Mouse (Mus musculus): Measurements from ENCODE around the gene Atp8a2. TPM values are rescaled to one million over a fixed set of nuclear protein-coding genes. Genes with fewer than 3 reads are reported as not detected.

Atp8a2 gene
- polyA plus RNA-seq, 1 experiment from 2014 or later, result 7.4 TPM

DNA sequence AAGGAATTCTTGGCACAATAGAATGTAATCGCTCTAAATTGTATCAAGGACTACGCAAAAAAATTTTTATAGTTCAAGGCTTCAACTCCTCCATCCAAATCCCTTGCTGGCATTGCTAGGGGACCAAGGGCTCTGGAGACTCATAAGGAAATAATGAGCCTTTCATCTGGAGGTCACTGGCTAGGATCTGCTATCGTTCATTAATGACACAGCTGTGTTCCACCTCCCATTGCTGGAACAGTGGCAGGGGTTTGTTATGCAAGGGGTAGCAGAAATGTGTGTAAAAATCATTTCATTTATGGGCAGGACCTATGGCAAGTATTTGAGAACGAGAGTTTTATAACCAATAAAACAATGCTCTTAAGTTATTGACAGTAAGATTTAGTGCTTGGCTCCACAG is 387.2 kb downstream of the Atp8a2 start:
- Histone ChIP-seq H3K36me3 (ENCODE audit: control insufficient read depth, insufficient read depth, low read length) (no peaks in the 10 kb centered on the region), H3K9ac (ENCODE audit: low read length) (no peak overlapping the region), H3K9me3 (ENCODE audit: control insufficient read depth, low read length) (no peaks in the 10 kb centered on the region), H3K4me1 (ENCODE audit: control insufficient read depth, insufficient read depth, low read length) (no peaks in the 10 kb centered on the region), H3K4me3 (ENCODE audit: low read depth, low read length) (no peak overlapping the region), H3K27me3 (ENCODE audit: control insufficient read depth, insufficient read depth, low read length) (no peaks in the 10 kb centered on the region), H3K4me2 (no peak overlapping the region), H3K27ac (ENCODE audit: low read depth, low read length) (no peak overlapping the region)
- DNase-seq (ENCODE audit: low spot score, missing footprints) (no peak), ATAC-seq (ENCODE audit: low FRiP score) (no peak)
- WGBS, result 79% methylated on average over 4 of the region's 4 CpGs

DNA sequence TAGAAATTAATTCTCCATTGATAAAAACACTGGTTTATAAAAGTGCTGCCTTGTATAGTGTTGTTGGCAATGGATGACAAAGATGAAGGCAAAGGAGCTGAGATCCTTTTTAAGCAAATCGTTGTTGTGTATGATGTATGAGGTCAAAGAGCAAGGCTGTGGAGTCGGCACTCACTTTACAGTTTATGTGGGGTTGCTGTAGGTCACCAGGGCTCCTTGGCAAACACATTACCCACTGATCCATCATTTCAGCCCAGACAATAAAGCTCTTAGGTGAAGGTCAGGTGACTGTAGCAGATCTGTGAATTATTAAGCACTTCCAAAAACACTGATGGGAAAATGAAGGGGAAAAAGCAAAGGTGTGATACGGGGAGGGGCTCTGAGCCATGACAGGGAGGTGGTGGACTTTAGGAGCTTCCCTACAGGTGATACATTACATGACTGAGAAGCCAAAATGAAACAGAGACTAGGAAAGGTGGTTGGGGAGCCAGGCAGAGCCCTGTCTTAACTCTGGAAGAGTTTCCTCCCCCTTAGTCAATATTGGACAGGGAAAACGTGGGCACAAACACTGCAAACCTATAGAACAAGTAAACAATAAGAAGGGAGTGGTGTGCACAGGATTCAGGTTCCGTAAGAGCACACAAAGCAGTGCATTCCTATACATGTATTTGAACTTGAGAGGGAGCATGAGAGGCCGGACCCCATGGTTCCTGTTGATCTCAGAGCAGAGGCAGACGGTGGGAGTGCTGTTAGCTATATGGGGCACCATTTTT is 389.3 kb downstream of the Atp8a2 start:
- Histone ChIP-seq H3K4me2 (no peak overlapping the region), H3K4me3 (ENCODE audit: low read depth, low read length) (no peak overlapping the region), H3K36me3 (ENCODE audit: control insufficient read depth, insufficient read depth, low read length) (no peaks in the 10 kb centered on the region), H3K9me3 (ENCODE audit: control insufficient read depth, low read length) (no peaks in the 10 kb centered on the region; the same call in 1 of the 2 replicates), H3K27me3 (ENCODE audit: control insufficient read depth, insufficient read depth, low read length) (no peaks in the 10 kb centered on the region), H3K9ac (ENCODE audit: low read length) (no peak overlapping the region), H3K4me1 (ENCODE audit: control insufficient read depth, insufficient read depth, low read length) (no peaks in the 10 kb centered on the region), H3K27ac (ENCODE audit: low read depth, low read length) (no peak overlapping the region)
- ATAC-seq (ENCODE audit: low FRiP score) (no peak), DNase-seq (ENCODE audit: low spot score, missing footprints) (no peak)
- WGBS, result 81% methylated on average over 7 of the region's 7 CpGs

DNA sequence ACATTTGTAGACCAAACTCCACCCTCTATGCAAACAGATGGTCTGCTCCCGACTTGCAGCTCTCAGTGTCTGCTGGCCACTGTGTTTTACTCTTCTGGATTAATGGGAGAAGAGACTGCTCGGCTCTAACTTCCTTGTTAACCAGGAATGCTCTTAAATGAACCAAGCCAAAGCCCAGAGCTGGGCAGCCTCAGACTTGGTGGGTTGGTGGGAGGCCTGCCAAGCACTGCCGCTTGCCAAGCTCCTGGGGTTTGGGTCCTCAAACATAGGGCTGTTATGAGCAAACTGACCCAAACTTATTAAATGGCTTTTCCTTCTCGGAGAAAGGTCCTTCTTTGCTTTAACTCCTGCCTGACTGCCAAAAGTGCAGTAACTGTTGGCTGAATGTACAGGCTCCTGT is 390.1 kb downstream of the Atp8a2 start:
- no peaks in the 10 kb centered on the region for H3K4me1 ChIP-seq (ENCODE audit: control insufficient read depth, insufficient read depth, low read length)
- H3K4me3 ChIP-seq (ENCODE audit: low read depth, low read length), result no peak overlapping the region
- no peak for ATAC-seq (ENCODE audit: low FRiP score)
- H3K27me3 ChIP-seq (ENCODE audit: control insufficient read depth, insufficient read depth, low read length), result no peaks in the 10 kb centered on the region
- no peaks in the 10 kb centered on the region for H3K36me3 ChIP-seq (ENCODE audit: control insufficient read depth, insufficient read depth, low read length)
- H3K4me2 ChIP-seq, result no peak overlapping the region
- WGBS, result 57% methylated on average over 4 of the region's 4 CpGs
- H3K9ac ChIP-seq (ENCODE audit: low read length), result no peak overlapping the region
- H3K9me3 ChIP-seq (ENCODE audit: control insufficient read depth, low read length), result no peaks in the 10 kb centered on the region; the same call in 1 of the 2 replicates
- no peak overlapping the region for H3K27ac ChIP-seq (ENCODE audit: low read depth, low read length)
- no peak for DNase-seq (ENCODE audit: low spot score, missing footprints)

DNA sequence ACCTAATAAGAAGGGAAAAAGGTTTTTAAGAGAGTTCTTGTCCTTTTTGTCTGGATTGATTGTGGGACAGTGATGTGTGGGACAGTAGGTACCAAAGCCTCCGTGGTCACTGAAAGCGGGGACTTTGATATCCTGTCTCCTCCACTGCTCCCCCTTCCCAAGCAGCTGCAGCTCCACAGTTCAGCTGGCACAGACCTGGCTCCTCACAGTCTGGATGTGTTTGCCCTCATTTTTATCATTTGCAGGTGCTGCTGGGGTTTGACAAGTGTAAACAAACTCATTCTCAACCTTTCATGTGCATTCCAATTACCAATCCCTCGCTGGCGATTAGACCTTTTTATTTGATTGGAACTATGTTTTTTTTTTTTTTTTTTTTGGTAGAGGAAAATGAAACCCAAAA is 390.8 kb downstream of the Atp8a2 start:
- DNase-seq (ENCODE audit: low spot score, missing footprints) (no peak), ATAC-seq (ENCODE audit: low FRiP score) (no peak)

DNA sequence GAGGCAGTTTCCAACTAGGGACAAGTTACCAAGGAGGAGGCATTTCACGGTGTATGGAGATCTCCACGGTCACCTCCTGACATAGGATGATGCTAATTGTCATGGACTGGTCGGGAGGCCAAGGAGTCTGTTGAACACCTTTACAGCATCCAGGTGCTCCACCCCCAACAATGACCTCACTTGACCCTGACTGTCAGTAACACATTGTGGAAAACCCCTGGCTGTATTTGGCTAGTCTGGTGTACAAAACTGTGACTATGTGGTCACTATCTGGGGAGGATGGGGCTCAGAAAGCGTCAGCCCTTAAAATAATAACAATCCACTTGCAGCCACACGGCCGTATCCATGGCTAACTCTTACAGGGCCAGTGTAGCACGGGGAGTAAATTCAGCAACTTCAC is 391.3 kb downstream of the Atp8a2 start:
- no peaks in the 10 kb centered on the region for H3K4me1 ChIP-seq (ENCODE audit: control insufficient read depth, insufficient read depth, low read length)
- no peak overlapping the region for H3K27ac ChIP-seq (ENCODE audit: low read depth, low read length)
- 71% methylated on average over 7 of the region's 7 CpGs for WGBS
- DNase-seq (ENCODE audit: low spot score, missing footprints) (no peak), ATAC-seq (ENCODE audit: low FRiP score) (no peak)
- no peaks in the 10 kb centered on the region; the same call in 1 of the 2 replicates for H3K9me3 ChIP-seq (ENCODE audit: control insufficient read depth, low read length)
- no peaks in the 10 kb centered on the region for H3K27me3 ChIP-seq (ENCODE audit: control insufficient read depth, insufficient read depth, low read length)
- H3K9ac ChIP-seq (ENCODE audit: low read length), result no peak overlapping the region
- no peak overlapping the region for H3K4me2 ChIP-seq
- H3K4me3 ChIP-seq (ENCODE audit: low read depth, low read length), result no peak overlapping the region
- H3K36me3 ChIP-seq (ENCODE audit: control insufficient read depth, insufficient read depth, low read length), result no peaks in the 10 kb centered on the region

More for the DNA sequence above, 390.8 kb downstream of the Atp8a2 start:
- Histone ChIP-seq H3K9ac (ENCODE audit: low read length) (no peak overlapping the region), H3K9me3 (ENCODE audit: control insufficient read depth, low read length) (no peaks in the 10 kb centered on the region; the same call in 1 of the 2 replicates), H3K27me3 (ENCODE audit: control insufficient read depth, insufficient read depth, low read length) (no peaks in the 10 kb centered on the region), H3K4me1 (ENCODE audit: control insufficient read depth, insufficient read depth, low read length) (no peaks in the 10 kb centered on the region), H3K4me2 (no peak overlapping the region), H3K4me3 (ENCODE audit: low read depth, low read length) (no peak overlapping the region), H3K36me3 (ENCODE audit: control insufficient read depth, insufficient read depth, low read length) (no peaks in the 10 kb centered on the region), H3K27ac (ENCODE audit: low read depth, low read length) (no peak overlapping the region)
- WGBS, result 72% methylated on average over 4 of the region's 4 CpGs

DNA sequence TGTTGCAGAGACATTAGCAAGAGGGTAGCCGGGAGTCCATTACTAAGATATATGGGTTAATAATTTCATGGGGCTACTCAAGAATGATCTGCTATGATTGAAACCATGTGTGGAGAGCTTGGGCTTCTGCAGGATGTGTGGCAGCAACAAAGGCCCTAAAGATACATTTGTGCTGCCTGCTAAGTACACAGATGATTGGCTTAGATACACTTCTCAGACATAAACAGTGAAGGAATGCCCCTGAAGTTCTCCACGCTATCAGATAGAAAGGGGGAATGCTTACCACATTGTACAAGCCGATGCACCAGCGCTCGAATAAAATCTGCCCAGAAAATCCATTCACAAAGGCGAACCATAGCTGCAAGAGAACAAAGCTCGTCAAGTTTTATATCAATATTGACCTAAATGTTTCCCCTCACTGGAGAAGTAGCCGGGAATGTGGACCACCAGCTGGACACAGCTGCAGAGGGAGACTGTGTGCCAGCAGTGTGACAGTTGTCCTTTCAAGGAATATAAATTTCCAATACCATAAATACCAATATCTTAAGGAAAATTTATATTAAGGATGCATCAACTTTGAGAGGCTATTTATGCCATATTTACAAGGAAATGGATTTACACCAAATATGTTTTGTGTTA is 394.9 kb downstream of the Atp8a2 start:
- no peak for ATAC-seq (ENCODE audit: low FRiP score)
- Histone ChIP-seq H3K36me3 (ENCODE audit: control insufficient read depth, insufficient read depth, low read length) (no peaks in the 10 kb centered on the region), H3K4me2 (no peak overlapping the region), H3K9me3 (ENCODE audit: control insufficient read depth, low read length) (no peaks in the 10 kb centered on the region; the same call in 1 of the 2 replicates), H3K4me1 (ENCODE audit: control insufficient read depth, insufficient read depth, low read length) (no peaks in the 10 kb centered on the region), H3K9ac (ENCODE audit: low read length) (no peak overlapping the region), H3K27me3 (ENCODE audit: control insufficient read depth, insufficient read depth, low read length) (no peaks in the 10 kb centered on the region), H3K27ac (ENCODE audit: low read depth, low read length) (no peak overlapping the region), H3K4me3 (ENCODE audit: low read depth, low read length) (no peak overlapping the region)
- no peak for DNase-seq (ENCODE audit: low spot score, missing footprints)
- WGBS, result 78% methylated on average over 8 of the region's 8 CpGs

DNA sequence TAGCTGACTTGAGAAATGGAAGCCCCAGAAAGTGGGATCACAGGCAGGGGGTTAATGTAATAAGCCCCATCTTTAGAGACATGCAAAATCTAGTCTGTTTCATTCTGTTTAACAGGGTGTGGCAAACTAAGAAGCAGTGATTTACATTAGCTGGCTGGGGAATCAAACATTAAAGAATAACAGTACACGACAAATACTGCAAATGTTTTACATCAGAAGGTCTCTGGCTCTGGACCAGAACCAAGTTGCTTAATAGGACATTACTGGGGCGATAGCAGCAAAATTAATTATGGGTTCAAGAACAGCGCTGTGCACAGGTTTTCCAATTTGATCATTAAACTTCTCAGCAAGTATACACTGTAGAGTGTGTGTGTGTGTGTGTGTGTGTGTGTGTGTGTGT is 397.5 kb downstream of the Atp8a2 start:
- WGBS, result 90% methylated on average over 3 of the region's 3 CpGs
- H3K27ac ChIP-seq (ENCODE audit: low read depth, low read length), result no peak overlapping the region
- H3K4me3 ChIP-seq (ENCODE audit: low read depth, low read length), result no peak overlapping the region
- no peaks in the 10 kb centered on the region; the same call in 1 of the 2 replicates for H3K9me3 ChIP-seq (ENCODE audit: control insufficient read depth, low read length)
- no peak overlapping the region for H3K9ac ChIP-seq (ENCODE audit: low read length)
- no peaks in the 10 kb centered on the region for H3K36me3 ChIP-seq (ENCODE audit: control insufficient read depth, insufficient read depth, low read length)
- DNase-seq (ENCODE audit: low spot score, missing footprints) (no peak), ATAC-seq (ENCODE audit: low FRiP score) (no peak)
- H3K27me3 ChIP-seq (ENCODE audit: control insufficient read depth, insufficient read depth, low read length), result no peaks in the 10 kb centered on the region
- no peaks in the 10 kb centered on the region for H3K4me1 ChIP-seq (ENCODE audit: control insufficient read depth, insufficient read depth, low read length)
- no peak overlapping the region for H3K4me2 ChIP-seq

DNA sequence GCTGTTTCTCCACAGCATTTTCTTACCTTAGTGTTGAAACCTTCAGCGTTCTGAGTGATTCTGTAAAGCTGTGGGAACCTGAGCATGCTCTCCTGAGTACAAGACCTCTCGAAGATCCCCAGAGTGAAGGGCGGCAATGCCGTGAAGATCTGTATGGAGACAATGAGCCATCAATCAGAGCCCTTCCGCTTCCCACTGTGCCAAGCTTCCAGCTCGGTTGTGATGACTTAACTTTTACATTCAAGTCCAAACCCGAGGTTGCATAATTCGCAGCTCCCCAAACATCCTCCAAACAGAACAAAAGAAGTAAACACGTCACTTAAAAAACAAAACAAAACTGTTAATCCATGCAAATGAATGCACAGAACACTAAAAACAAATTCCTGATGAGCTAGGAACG is 403.1 kb downstream of the Atp8a2 start:
- Histone ChIP-seq H3K27ac (ENCODE audit: low read depth, low read length) (no peak overlapping the region), H3K9me3 (ENCODE audit: control insufficient read depth, low read length) (no peaks in the 10 kb centered on the region), H3K27me3 (ENCODE audit: control insufficient read depth, insufficient read depth, low read length) (no peaks in the 10 kb centered on the region), H3K36me3 (ENCODE audit: control insufficient read depth, insufficient read depth, low read length) (no peaks in the 10 kb centered on the region), H3K4me1 (ENCODE audit: control insufficient read depth, insufficient read depth, low read length) (no peaks in the 10 kb centered on the region), H3K4me3 (ENCODE audit: low read depth, low read length) (no peak overlapping the region), H3K9ac (ENCODE audit: low read length) (no peak overlapping the region), H3K4me2 (no peak overlapping the region)
- no peak for ATAC-seq (ENCODE audit: low FRiP score)
- no peak for DNase-seq (ENCODE audit: low spot score, missing footprints)
- 59% methylated on average over 10 of the region's 10 CpGs for WGBS

Data from midbrain, embryonic 11.5 days (tissue).